Mouse (Mus musculus) embryo, embryonic 10 days (tissue): ENCODE measurements around the gene Map1lc3b.

Experiments used
- DNase-seq: peaks from one replicate; pipeline ENCODE4 v3.0.0-alpha.2; 2015; ENCODE audit warnings: low spot score

Gene Map1lc3b

GRCm38 (mm10) chr8:121607661-121608060 is 17.5 kb downstream of the Map1lc3b start:
- no peak for DNase-seq

- no peak for DNase-seq
Measured at GRCm38 (mm10) chr8:121609251-121609650, 19.1 kb downstream of the Map1lc3b start.

- no peak for DNase-seq
Measured at GRCm38 (mm10) chr8:121609916-121610315, 19.8 kb downstream of the Map1lc3b start.

- DNase-seq: no peak
Measured at GRCm38 (mm10) chr8:121613419-121613818, 23.3 kb downstream of the Map1lc3b start.

- DNase-seq: no peak
Measured at GRCm38 (mm10) chr8:121619401-121619995, 29.3 kb downstream of the Map1lc3b start.

- DNase-seq: no peak
Measured at GRCm38 (mm10) chr8:121620801-121621516, 30.8 kb downstream of the Map1lc3b start.

- no peak for DNase-seq
Measured at GRCm38 (mm10) chr8:121621879-121622278, 31.7 kb downstream of the Map1lc3b start.

- no peak for DNase-seq
Measured at GRCm38 (mm10) chr8:121623043-121623442, 32.9 kb downstream of the Map1lc3b start.

- no peak for DNase-seq
Measured at GRCm38 (mm10) chr8:121628681-121629080, 38.5 kb downstream of the Map1lc3b start.

GRCm38 (mm10) chr8:121631645-121632071 is 41.5 kb downstream of the Map1lc3b start:
- DNase-seq: peak; percentile 25

- DNase-seq: no peak
Measured at GRCm38 (mm10) chr8:121632401-121632800, 42.2 kb downstream of the Map1lc3b start.

GRCm38 (mm10) chr8:121635534-121635933 is 45.4 kb downstream of the Map1lc3b start:
- DNase-seq: no peak

GRCm38 (mm10) chr8:121636180-121636579 is 46.0 kb downstream of the Map1lc3b start:
- DNase-seq: no peak

- no peak for DNase-seq
Measured at GRCm38 (mm10) chr8:121642804-121643203, 52.6 kb downstream of the Map1lc3b start.

GRCm38 (mm10) chr8:121643384-121643783 is 53.2 kb downstream of the Map1lc3b start:
- DNase-seq: no peak

- DNase-seq: no peak
Measured at GRCm38 (mm10) chr8:121647511-121648215, 57.5 kb downstream of the Map1lc3b start.
